Mouse (Mus musculus) stomach, postnatal 0 days (tissue): ENCODE results near the gene Kng1. TPM values are rescaled to one million over a fixed set of nuclear protein-coding genes. Genes with fewer than 3 reads are reported as not detected.
A peak's percentile ranks its signal among the peaks of the same experiment; 100 is the strongest.

Source experiments
- ATAC-seq: fragments of 200-750 bp; cut with Nextera tagmentation; 2 replicates; pipeline ENCODE4 v1.8.0; 2017; ENCODE audit not compliant: low FRiP score, low TSS enrichment
- DNase-seq: peaks from one replicate; pipeline ENCODE4 v3.0.0-alpha.2; 2016; ENCODE audit warnings: low spot score
- H3K27ac ChIP-seq: fragments of 300-500 bp; sonication (generic); replicated peaks from 2 replicates; pipeline ENCODE4 v1.5.1; 2014; ENCODE audit warnings: mild to moderate bottlenecking, control low read depth
- H3K27me3 ChIP-seq: fragments of 300-500 bp; sonication (generic); 2 replicates; pipeline ENCODE4 v1.6.1; 2014; ENCODE audit warnings: low read length; ENCODE audit not compliant: control insufficient read depth, insufficient read depth
- H3K36me3 ChIP-seq: fragments of 300-500 bp; sonication (generic); 2 replicates; pipeline ENCODE4 v1.6.1; 2014; ENCODE audit warnings: low read length, mixed read lengths; ENCODE audit not compliant: control insufficient read depth, insufficient read depth
- H3K4me1 ChIP-seq: fragments of 300-500 bp; sonication (generic); replicated peaks from 2 replicates; pipeline ENCODE4 v1.6.1; 2014; ENCODE audit warnings: antibody characterized with exemption; ENCODE audit not compliant: control insufficient read depth, insufficient read depth
- H3K4me2 ChIP-seq: fragments of 300-500 bp; sonication (generic); replicated peaks from 2 replicates; pipeline ENCODE4 v1.6.1; 2014; ENCODE audit warnings: low read depth, mild to moderate bottlenecking, control low read depth, moderate library complexity
- H3K4me3 ChIP-seq: fragments of 300-500 bp; sonication (generic); 2 replicates; pipeline ENCODE4 v1.5.1; 2014; ENCODE audit warnings: low read depth, low read length, control low read depth
- H3K9ac ChIP-seq: fragments of 300-500 bp; sonication (generic); 2 replicates; pipeline ENCODE4 v1.6.1; 2014; ENCODE audit warnings: mild to moderate bottlenecking, low read length, control low read depth, mixed read lengths
- H3K9me3 ChIP-seq: fragments of 300-500 bp; sonication (generic); 2 replicates; pipeline ENCODE4 v1.6.1; 2016; ENCODE audit warnings: low read length; ENCODE audit not compliant: control insufficient read depth
- CTCF ChIP-seq: IDR thresholded peaks from 2 replicates; pipeline ENCODE4 v1.5.1; 2016; ENCODE audit warnings: antibody characterized with exemption, low read depth, mild to moderate bottlenecking, moderate library complexity
- EP300 ChIP-seq: optimal IDR thresholded peaks from 2 replicates; pipeline ENCODE3; 2016; ENCODE audit warnings: antibody characterized with exemption
- WGBS: fragments of 180-500 bp; shearing (Covaris S2); extraction: QIAGEN DNeasy Blood & Tissue Kit; methylation state at CpG from one replicate; pipeline ENCODE4 v1.1.7; 2014; 5-methylcytosine and 5-hydroxymethylcytosine counted together
- polyA plus RNA-seq: library from polyadenylated mRNA; unstranded; fragments of >200 nt; fragmentation: Nextera tagmentation; extraction: Ambion mirVana; gene quantifications from 2 replicates; pipeline ENCODE4 v1.2.1, GENCODE M21; 2015

Gene Kng1
- polyA plus RNA-seq, 1 experiment from 2014 or later: 4.3 TPM

- H3K4me1 ChIP-seq: no peaks in the 10 kb centered on the region
- H3K4me3 ChIP-seq: no peak overlapping the region
- H3K36me3 ChIP-seq: peaks cover 17% of the 10 kb centered on the region
- DNase-seq (no peak), ATAC-seq (no peak)
- H3K9me3 ChIP-seq: no peaks in the 10 kb centered on the region
- H3K4me2 ChIP-seq: no peak overlapping the region
- H3K27ac ChIP-seq: no peak overlapping the region
- no peaks in the 10 kb centered on the region for H3K27me3 ChIP-seq
- TF ChIP-seq EP300: no peak
- no peak for TF ChIP-seq CTCF
- no peak overlapping the region for H3K9ac ChIP-seq
Observed at GRCm38 (mm10) chr16:23113903-23114302, 56.2 kb downstream of the Kng1 start.

DNA sequence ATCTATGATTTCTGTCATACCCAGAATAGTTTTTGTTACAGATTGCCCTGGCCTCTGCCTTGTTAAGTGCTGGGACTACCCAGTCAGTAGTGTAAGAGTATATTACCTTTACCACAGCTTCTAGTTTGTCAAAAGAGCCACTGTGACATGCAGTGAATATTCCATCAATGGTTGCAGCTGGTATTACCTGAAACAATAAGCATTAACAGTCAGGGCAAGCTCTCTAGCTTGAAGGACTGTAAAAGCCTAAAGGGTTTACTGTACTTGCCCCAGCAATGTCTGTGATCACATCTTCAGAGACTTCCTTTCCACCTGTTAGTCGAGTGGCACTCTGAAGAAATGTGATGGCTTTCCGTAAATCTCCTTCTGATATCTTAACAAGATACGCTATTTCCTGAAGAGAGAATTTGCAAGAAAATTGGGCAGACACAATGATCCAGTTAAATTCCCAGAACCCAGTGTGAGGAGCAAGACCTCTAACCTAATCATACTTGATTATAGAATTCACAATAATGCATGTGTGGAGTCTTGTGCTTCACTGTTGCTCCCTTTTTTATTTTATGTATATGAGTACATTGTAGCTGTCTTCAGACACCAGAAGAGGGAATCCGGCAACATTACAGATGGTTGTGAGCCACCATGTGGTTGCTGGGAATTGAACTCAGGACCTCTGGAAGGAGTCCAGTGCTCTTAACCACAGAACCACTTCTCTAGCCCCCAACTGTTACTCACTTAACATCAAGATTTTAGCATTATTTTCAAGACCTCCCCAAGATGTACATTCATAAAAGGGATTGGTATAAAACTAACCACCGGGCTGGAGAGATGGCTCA is 56.9 kb downstream of the Kng1 start:
- DNase-seq: no peak
- WGBS: 54% methylated on average over 5 of the region's 5 CpGs
- H3K27me3 ChIP-seq: no peaks in the 10 kb centered on the region

DNA sequence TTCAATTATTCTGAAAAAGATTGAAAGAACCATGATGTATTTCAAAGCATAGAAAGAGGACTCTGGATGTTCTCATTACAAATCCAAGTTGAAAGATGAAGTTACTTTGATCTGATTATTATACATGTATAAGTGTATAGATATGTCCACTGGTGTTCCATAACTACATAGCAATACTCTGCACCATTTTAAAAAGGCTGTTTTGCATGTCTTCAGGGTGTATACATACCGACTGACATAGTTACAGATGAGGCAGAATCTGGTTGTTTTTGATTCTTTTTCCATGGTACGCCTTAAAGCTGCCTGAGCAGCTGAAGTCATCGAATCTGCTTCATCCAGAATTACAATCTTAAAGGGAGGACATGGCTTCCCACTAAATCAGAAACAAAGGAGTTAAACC is 57.8 kb downstream of the Kng1 start:
- TF ChIP-seq CTCF: no peak
- TF ChIP-seq EP300: no peak
- H3K4me1 ChIP-seq: no peaks in the 10 kb centered on the region
- no peak for ATAC-seq
- no peak for DNase-seq
- no peaks in the 10 kb centered on the region for H3K27me3 ChIP-seq
- H3K4me2 ChIP-seq: no peak overlapping the region
- H3K27ac ChIP-seq: no peak overlapping the region
- peaks cover 17% of the 10 kb centered on the region for H3K36me3 ChIP-seq
- no peak overlapping the region for H3K9ac ChIP-seq
- 66% methylated on average over 3 of the region's 3 CpGs for WGBS
- no peak overlapping the region for H3K4me3 ChIP-seq
- no peaks in the 10 kb centered on the region for H3K9me3 ChIP-seq

More for the DNA sequence above, 56.9 kb downstream of the Kng1 start:
- Histone ChIP-seq H3K27ac (no peak overlapping the region), H3K9me3 (no peaks in the 10 kb centered on the region), H3K4me3 (no peak overlapping the region), H3K4me1 (no peaks in the 10 kb centered on the region), H3K4me2 (no peak overlapping the region), H3K36me3 (peaks cover 17% of the 10 kb centered on the region), H3K9ac (no peak overlapping the region)
- peak; percentile 52; the same call in 1 of the 2 replicates for ATAC-seq
- TF ChIP-seq EP300 (no peak), CTCF (no peak)

- ATAC-seq (no peak), DNase-seq (no peak)
- Histone ChIP-seq H3K27ac (no peak overlapping the region), H3K9me3 (no peaks in the 10 kb centered on the region), H3K4me1 (no peaks in the 10 kb centered on the region), H3K27me3 (no peaks in the 10 kb centered on the region), H3K9ac (no peak overlapping the region), H3K4me2 (no peak overlapping the region), H3K4me3 (no peak overlapping the region), H3K36me3 (peaks cover 11% of the 10 kb centered on the region)
- TF ChIP-seq EP300 (no peak), CTCF (no peak)
- WGBS: 49% methylated on average over 4 of the region's 4 CpGs
Observed at GRCm38 (mm10) chr16:23117173-23117572, 59.5 kb downstream of the Kng1 start.

DNA sequence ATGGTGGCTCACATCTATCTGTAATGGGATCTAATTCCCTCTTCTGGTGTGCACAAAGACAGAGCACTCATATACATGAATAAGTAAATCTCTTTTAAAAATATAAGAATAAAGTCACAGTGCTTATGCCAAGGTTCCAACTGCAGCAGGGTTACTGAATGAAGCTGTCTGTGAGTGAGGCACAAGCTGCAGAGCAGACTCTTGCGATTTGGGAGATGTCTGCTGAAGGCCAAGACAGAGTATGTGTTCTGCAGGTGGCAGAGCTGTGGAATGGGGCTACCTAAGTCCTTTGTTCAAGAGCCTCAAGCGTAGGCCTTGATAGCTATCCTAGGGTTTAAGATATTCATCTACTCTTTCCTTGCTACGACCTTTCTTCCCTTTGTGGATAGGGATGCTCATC is 64.8 kb downstream of the Kng1 start:
- Histone ChIP-seq H3K4me1 (no peaks in the 10 kb centered on the region), H3K9ac (no peak overlapping the region), H3K4me3 (no peak overlapping the region), H3K4me2 (no peak overlapping the region), H3K9me3 (no peaks in the 10 kb centered on the region), H3K27me3 (no peaks in the 10 kb centered on the region), H3K36me3 (0 out of 2 replicates have a peak, but pooled peaks cover 8% of the 10 kb centered on the region), H3K27ac (no peak overlapping the region)
- TF ChIP-seq EP300 (no peak), CTCF (no peak)
- DNase-seq (no peak), ATAC-seq (no peak)
- 94% methylated on average over 3 of the region's 3 CpGs for WGBS

DNA sequence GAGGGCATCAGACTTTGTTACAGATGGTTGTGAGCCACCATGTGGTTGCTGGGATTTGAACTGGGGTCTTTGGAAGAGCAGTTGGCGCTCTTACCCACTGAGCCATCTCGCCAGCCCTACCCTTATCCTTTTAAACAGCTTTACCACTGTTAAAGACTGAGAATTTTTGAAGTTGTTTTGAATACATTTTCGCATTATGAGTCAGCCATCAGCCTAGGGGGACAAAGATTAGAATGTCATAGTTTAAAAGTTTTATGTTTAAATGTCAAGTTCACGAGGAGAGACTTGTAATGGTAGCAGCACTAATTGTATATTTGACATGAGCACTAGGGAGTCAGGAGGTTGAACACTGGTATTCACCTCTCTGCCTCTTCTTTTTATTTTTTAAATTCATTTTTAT is 65.4 kb downstream of the Kng1 start:
- ATAC-seq (no peak), DNase-seq (no peak)
- H3K36me3 ChIP-seq: 0 out of 2 replicates have a peak, but pooled peaks cover 6% of the 10 kb centered on the region
- no peak overlapping the region for H3K4me2 ChIP-seq
- no peak overlapping the region for H3K9ac ChIP-seq
- H3K27ac ChIP-seq: no peak overlapping the region
- no peaks in the 10 kb centered on the region for H3K27me3 ChIP-seq
- no peak for TF ChIP-seq CTCF
- no peak for TF ChIP-seq EP300
- H3K9me3 ChIP-seq: no peaks in the 10 kb centered on the region
- no peaks in the 10 kb centered on the region for H3K4me1 ChIP-seq
- H3K4me3 ChIP-seq: no peak overlapping the region
- WGBS: 87% methylated on average over 4 of the region's 4 CpGs
